Mouse (Mus musculus): ENCODE data around the gene Ttc34. TPM values are rescaled to one million over a fixed set of nuclear protein-coding genes. Genes with fewer than 3 reads are reported as not detected.

Gene Ttc34
- total and polyA plus RNA-seq, 3 experiments = 0.09 to 0.31 (median 0.10) TPM

DNA sequence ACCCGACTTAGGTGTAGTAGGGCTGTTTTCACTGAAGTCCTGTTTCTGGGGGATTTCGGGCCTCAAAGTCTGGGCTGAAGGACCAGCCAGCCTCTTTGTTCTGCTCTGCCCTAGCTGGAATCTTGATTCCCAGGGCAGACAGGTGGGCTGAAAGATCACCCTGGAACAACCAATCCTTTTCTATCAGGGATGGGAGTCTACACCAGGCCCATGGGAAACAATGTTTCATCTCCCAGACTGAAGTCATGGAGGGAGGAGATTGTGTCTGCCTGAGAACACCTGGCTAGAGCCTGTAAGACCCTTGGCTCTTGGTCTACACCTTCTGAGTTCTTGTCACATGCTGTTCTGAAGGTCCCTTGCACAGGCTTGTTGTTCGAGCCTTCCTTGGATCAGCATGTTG lies 21.3 kb downstream of the Ttc34 start:
- intact Hi-C loops (cut with DNase I) = no loop called here
- Histone ChIP-seq H3K9ac (ENCODE audit: low read depth, low read length) (no peak overlapping the region), H3K27ac (no peak overlapping the region), H3K36me3 (ENCODE audit: control insufficient read depth, insufficient read depth, low read length) (no peaks in the 10 kb centered on the region), H3K4me1 (ENCODE audit: control insufficient read depth, insufficient read depth, low read length) (no peaks in the 10 kb centered on the region; the same call in 1 of the 2 replicates), H3K4me3 (no peak overlapping the region), H3K79me2 (replicated peaks; ENCODE audit: control insufficient read depth, insufficient read depth, low read length) (no peaks in the 10 kb centered on the region), H3K27me3 (ENCODE audit: control insufficient read depth, insufficient read depth, low read length) (peaks cover 6% of the 10 kb centered on the region; the same call in 1 of the 2 replicates)
- TF ChIP-seq EP300 (IDR thresholded peaks at IDR 0.05; ENCODE audit: insufficient read depth, low read depth, low read length) (no peak), CTCF (IDR thresholded peaks at IDR 0.05) (no peak), POLR2A (IDR thresholded peaks at IDR 0.05; ENCODE audit: insufficient read depth, low read depth, low read length) (no peak)
- 78% methylated on average over 3 of the region's 3 CpGs for WGBS
- DNase-seq = no peak

- Histone ChIP-seq H3K27me3 (ENCODE audit: control insufficient read depth, insufficient read depth, low read length) (no peaks in the 10 kb centered on the region), H3K79me2 (replicated peaks; ENCODE audit: control insufficient read depth, insufficient read depth, low read length) (no peaks in the 10 kb centered on the region), H3K4me3 (no peak overlapping the region), H3K36me3 (ENCODE audit: control insufficient read depth, insufficient read depth, low read length) (no peaks in the 10 kb centered on the region), H3K27ac (no peak overlapping the region), H3K9ac (ENCODE audit: low read depth, low read length) (no peak overlapping the region), H3K4me1 (ENCODE audit: control insufficient read depth, insufficient read depth, low read length) (peaks cover 2% of the 10 kb centered on the region; the same call in 1 of the 2 replicates)
- TF ChIP-seq POLR2A (IDR thresholded peaks at IDR 0.05; ENCODE audit: insufficient read depth, low read depth, low read length) (no peak), CTCF (IDR thresholded peaks at IDR 0.05) (no peak), EP300 (IDR thresholded peaks at IDR 0.05; ENCODE audit: insufficient read depth, low read depth, low read length) (no peak)
- no peak for DNase-seq
- 70% methylated on average over 5 of the region's 5 CpGs for WGBS
- intact Hi-C loops (cut with DNase I) = no loop called here
Observed at GRCm38 (mm10) chr4:154861967-154862366, 24.7 kb downstream of the Ttc34 start.

DNA sequence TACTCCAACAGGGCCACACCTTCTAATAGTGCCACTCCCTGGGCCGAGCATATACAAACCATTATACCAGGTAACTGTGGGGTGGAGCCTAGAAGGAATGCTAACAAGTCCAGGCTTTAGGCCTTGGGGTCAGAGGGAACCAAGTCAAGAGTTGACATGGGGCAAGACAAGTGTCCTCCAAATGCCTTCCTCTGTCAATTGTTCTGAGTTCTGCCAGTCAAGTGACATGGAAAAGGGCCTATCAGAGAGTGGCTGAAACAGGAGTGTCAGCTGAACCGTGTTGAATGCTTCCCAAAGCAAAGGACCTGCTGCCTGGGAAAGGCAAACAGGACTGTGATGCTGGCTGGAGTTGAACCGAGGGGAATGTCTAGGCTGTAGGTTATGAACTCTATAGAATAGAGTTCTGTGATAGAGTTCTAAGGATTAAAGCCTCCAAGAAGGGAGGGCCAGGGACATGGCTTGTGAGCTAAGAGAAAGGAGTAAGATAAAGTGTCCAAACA lies 26.2 kb downstream of the Ttc34 start:
- H3K4me3 ChIP-seq = no peak overlapping the region
- H3K79me2 ChIP-seq (replicated peaks; ENCODE audit: control insufficient read depth, insufficient read depth, low read length) = no peaks in the 10 kb centered on the region
- H3K9ac ChIP-seq (ENCODE audit: low read depth, low read length) = no peak overlapping the region
- 74% methylated on average over 3 of the region's 3 CpGs for WGBS
- intact Hi-C loops (cut with DNase I) = no loop called here
- DNase-seq = no peak
- H3K27me3 ChIP-seq (ENCODE audit: control insufficient read depth, insufficient read depth, low read length) = no peaks in the 10 kb centered on the region
- peaks cover 2% of the 10 kb centered on the region; the same call in 1 of the 2 replicates for H3K4me1 ChIP-seq (ENCODE audit: control insufficient read depth, insufficient read depth, low read length)
- H3K27ac ChIP-seq = no peak overlapping the region; the same call in 1 of the 2 replicates
- no peaks in the 10 kb centered on the region for H3K36me3 ChIP-seq (ENCODE audit: control insufficient read depth, insufficient read depth, low read length)
- TF ChIP-seq EP300 (IDR thresholded peaks at IDR 0.05; ENCODE audit: insufficient read depth, low read depth, low read length) (no peak), POLR2A (IDR thresholded peaks at IDR 0.05; ENCODE audit: insufficient read depth, low read depth, low read length) (no peak), CTCF (IDR thresholded peaks at IDR 0.05) (no peak)

- H3K79me2 ChIP-seq (replicated peaks; ENCODE audit: control insufficient read depth, insufficient read depth, low read length) = no peaks in the 10 kb centered on the region
- H3K27ac ChIP-seq = peak overlapping the region; percentile 51
- peak overlapping the region; percentile 54 for H3K4me3 ChIP-seq
- TF ChIP-seq CTCF (IDR thresholded peaks at IDR 0.05) (peak; percentile 64), EP300 (IDR thresholded peaks at IDR 0.05; ENCODE audit: insufficient read depth, low read depth, low read length) (no peak), POLR2A (IDR thresholded peaks at IDR 0.05; ENCODE audit: insufficient read depth, low read depth, low read length) (0 out of 2 replicates have a peak, but pooled peaks have one; percentile 36)
- intact Hi-C loops (cut with DNase I) = no loop called here
- H3K9ac ChIP-seq (ENCODE audit: low read depth, low read length) = peak overlapping the region; percentile 40; the same call in 1 of the 2 replicates
- H3K4me1 ChIP-seq (ENCODE audit: control insufficient read depth, insufficient read depth, low read length) = peaks cover 2% of the 10 kb centered on the region; the same call in 1 of the 2 replicates
- WGBS = 3% methylated on average over 18 of the region's 18 CpGs
- H3K36me3 ChIP-seq (ENCODE audit: control insufficient read depth, insufficient read depth, low read length) = no peaks in the 10 kb centered on the region
- peak; percentile 90 to 91 for DNase-seq
- H3K27me3 ChIP-seq (ENCODE audit: control insufficient read depth, insufficient read depth, low read length) = no peaks in the 10 kb centered on the region
Observed at GRCm38 (mm10) chr4:154864271-154864771, 27.1 kb downstream of the Ttc34 start.

DNA sequence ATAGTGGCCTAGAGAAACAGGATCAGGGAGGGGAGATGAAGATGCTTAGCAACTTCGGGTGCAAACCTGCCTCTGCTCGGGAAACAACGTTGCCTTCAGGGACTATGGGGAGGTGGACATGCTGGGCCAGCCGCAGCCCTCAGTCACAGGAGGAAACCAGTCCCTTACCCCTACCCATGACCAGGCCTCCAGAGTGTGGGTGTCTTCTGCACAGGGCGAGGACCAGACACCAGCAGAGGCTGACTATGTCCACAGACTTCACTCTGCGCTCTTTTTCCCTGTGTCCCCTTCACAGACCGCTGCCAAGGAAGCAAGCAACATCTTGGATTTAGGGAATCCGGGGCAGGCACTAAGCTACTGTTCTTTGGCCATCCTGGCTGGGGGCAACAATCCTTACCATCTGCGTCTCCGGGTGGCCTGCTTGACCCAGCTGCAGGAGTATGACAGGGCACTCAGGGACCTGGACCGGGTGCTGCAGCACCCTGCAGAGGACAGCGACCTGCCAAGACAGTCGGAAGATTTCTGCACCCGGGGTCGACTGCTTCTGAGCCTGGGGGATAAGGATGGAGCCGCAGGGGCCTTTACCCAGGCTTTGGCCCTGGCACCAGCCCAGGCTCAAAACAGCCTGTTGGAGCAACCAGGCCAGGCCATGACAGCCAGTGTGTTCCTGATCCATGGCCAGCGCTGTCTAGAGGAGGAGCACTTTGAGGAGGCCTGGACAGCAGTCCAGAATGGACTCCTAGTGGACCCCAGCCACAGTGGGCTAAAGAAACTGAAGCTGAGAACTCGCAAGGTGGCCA lies 27.9 kb downstream of the Ttc34 start:
- H3K4me1 ChIP-seq (ENCODE audit: control insufficient read depth, insufficient read depth, low read length) = peaks cover 2% of the 10 kb centered on the region; the same call in 1 of the 2 replicates
- no peak for DNase-seq
- no peak overlapping the region for H3K9ac ChIP-seq (ENCODE audit: low read depth, low read length)
- TF ChIP-seq CTCF (IDR thresholded peaks at IDR 0.05) (no peak), POLR2A (IDR thresholded peaks at IDR 0.05; ENCODE audit: insufficient read depth, low read depth, low read length) (no peak), EP300 (IDR thresholded peaks at IDR 0.05; ENCODE audit: insufficient read depth, low read depth, low read length) (no peak)
- H3K27me3 ChIP-seq (ENCODE audit: control insufficient read depth, insufficient read depth, low read length) = no peaks in the 10 kb centered on the region
- 82% methylated on average over 18 of the region's 18 CpGs for WGBS
- no peaks in the 10 kb centered on the region for H3K36me3 ChIP-seq (ENCODE audit: control insufficient read depth, insufficient read depth, low read length)
- no peak overlapping the region for H3K27ac ChIP-seq
- H3K79me2 ChIP-seq (replicated peaks; ENCODE audit: control insufficient read depth, insufficient read depth, low read length) = no peaks in the 10 kb centered on the region
- intact Hi-C loops (cut with DNase I) = no loop called here
- no peak overlapping the region for H3K4me3 ChIP-seq

DNA sequence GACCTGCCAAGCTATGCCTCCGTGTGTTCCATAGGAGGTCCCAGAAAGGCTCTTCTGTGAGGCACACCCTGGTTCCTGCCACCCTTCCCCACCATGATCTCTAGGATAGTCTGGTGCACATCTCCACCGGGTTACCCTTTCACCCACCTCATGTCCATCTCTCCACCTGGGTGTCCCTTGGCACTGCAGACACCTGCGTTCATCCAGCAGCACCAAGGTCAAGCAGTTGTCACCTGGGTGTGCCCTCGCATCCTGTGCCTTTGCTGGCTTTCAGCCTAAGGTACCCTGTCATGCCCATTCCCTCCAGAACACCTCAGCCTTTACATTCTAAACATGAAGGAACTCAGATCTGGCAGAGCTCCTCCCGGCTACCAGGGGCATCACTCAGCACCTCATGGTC lies 29.1 kb downstream of the Ttc34 start:
- intact Hi-C loops (cut with DNase I) = no loop called here
- TF ChIP-seq CTCF (IDR thresholded peaks at IDR 0.05) = no peak
- TF ChIP-seq POLR2A (IDR thresholded peaks at IDR 0.05; ENCODE audit: insufficient read depth, low read depth, low read length) = no peak
- no peak for TF ChIP-seq EP300 (IDR thresholded peaks at IDR 0.05; ENCODE audit: insufficient read depth, low read depth, low read length)

More for the DNA sequence above, 29.1 kb downstream of the Ttc34 start:
- DNase-seq = no peak
- Histone ChIP-seq H3K27ac (no peak overlapping the region), H3K9ac (ENCODE audit: low read depth, low read length) (no peak overlapping the region), H3K27me3 (ENCODE audit: control insufficient read depth, insufficient read depth, low read length) (no peaks in the 10 kb centered on the region), H3K4me1 (ENCODE audit: control insufficient read depth, insufficient read depth, low read length) (peaks cover 2% of the 10 kb centered on the region; the same call in 1 of the 2 replicates), H3K36me3 (ENCODE audit: control insufficient read depth, insufficient read depth, low read length) (no peaks in the 10 kb centered on the region), H3K4me3 (no peak overlapping the region), H3K79me2 (replicated peaks; ENCODE audit: control insufficient read depth, insufficient read depth, low read length) (no peaks in the 10 kb centered on the region)
- 84% methylated on average over 5 of the region's 5 CpGs for WGBS
